Mouse (Mus musculus) limb, embryonic 10.5 days (tissue): Measurements from ENCODE around the gene Myo16. TPM values are rescaled to one million over a fixed set of nuclear protein-coding genes. Genes with fewer than 3 reads are reported as not detected.
A peak's percentile ranks its signal among the peaks of the same experiment; 100 is the strongest.

Source experiments
- DNase-seq: peaks from one replicate; pipeline ENCODE4 v3.0.0-alpha.2; 2017; ENCODE audit warnings: low spot score
- H3K27ac ChIP-seq: fragments of 300-500 bp; sonication (generic); 2 replicates; pipeline ENCODE4 v1.5.1; 2016; ENCODE audit warnings: mild to moderate bottlenecking
- H3K27me3 ChIP-seq: fragments of 300-500 bp; sonication (generic); 2 replicates; pipeline ENCODE4 v1.6.1; 2016; ENCODE audit warnings: low read depth, mild to moderate bottlenecking; ENCODE audit not compliant: poor library complexity, severe bottlenecking
- H3K36me3 ChIP-seq: fragments of 300-500 bp; sonication (generic); 2 replicates; pipeline ENCODE4 v1.6.1; 2016; ENCODE audit warnings: mild to moderate bottlenecking, moderate library complexity
- H3K4me1 ChIP-seq: fragments of 300-500 bp; sonication (generic); 2 replicates; pipeline ENCODE4 v1.6.1; 2016
- H3K4me3 ChIP-seq: fragments of 300-500 bp; sonication (generic); 2 replicates; pipeline ENCODE4 v1.5.1; 2016; ENCODE audit warnings: mild to moderate bottlenecking, moderate library complexity
- H3K9me3 ChIP-seq: fragments of 300-500 bp; sonication (generic); replicated peaks from 2 replicates; pipeline ENCODE4 v1.6.1; 2016; ENCODE audit warnings: mild to moderate bottlenecking
- WGBS: fragments of 180-500 bp; shearing (Covaris S2); methylation state at CpG from one replicate; pipeline ENCODE4 v1.1.7; 2016; 5-methylcytosine and 5-hydroxymethylcytosine counted together
- polyA plus RNA-seq: library from polyadenylated mRNA; unstranded; fragments of >200 nt; fragmentation: Nextera tagmentation; extraction: Ambion mirVana; gene quantifications from 2 replicates; pipeline ENCODE4 v1.2.1, GENCODE M21; 2016

The Myo16 gene
- polyA plus RNA-seq, 1 experiment from 2014 or later, result 0.20 TPM

DNA sequence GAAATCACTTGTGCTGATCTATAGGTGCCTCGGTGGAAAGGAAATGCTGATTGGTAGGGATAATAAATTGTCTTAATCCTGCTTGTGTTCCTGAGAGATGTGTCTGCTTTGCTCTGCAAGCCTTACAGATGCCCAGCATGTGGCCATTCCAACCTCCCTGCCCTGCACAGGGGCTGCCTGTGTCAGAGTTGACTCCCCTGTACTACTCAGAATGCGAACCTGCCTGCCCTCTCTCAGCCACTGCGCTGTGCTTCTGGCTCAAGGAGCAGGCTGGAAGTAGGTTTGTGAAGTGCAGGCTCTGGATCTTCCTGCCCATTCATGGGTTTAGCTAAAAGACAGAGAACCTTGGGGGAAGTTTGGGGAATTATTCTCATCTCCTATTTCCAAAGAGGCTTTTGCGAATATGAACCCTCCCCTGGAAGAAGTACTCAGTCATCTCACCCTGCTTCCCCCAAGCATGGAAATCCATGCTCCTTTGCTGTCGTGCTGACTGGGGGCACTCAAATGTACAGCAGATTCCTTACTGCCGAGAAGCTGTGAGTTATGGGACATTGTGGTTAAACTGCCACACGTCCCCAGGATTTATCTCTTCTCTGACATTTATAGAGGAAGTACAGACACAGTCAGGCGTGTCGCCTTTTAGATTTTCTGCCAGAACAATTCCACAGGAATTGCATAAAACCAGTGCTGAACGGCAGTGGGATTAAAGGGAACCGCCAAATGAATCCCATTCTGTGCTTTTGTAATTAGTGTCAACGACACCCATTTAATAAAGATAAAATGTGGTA lies 452.5 kb downstream of the Myo16 start:
- no peak for DNase-seq
- H3K27me3 ChIP-seq, result no peaks in the 10 kb centered on the region
- 18% methylated on average over 12 of the region's 12 CpGs for WGBS
- H3K4me1 ChIP-seq, result peaks cover 39% of the 10 kb centered on the region
- H3K4me3 ChIP-seq, result no peak overlapping the region
- no peaks in the 10 kb centered on the region for H3K36me3 ChIP-seq
- no peaks in the 10 kb centered on the region for H3K9me3 ChIP-seq
- H3K27ac ChIP-seq, result no peak overlapping the region

DNA sequence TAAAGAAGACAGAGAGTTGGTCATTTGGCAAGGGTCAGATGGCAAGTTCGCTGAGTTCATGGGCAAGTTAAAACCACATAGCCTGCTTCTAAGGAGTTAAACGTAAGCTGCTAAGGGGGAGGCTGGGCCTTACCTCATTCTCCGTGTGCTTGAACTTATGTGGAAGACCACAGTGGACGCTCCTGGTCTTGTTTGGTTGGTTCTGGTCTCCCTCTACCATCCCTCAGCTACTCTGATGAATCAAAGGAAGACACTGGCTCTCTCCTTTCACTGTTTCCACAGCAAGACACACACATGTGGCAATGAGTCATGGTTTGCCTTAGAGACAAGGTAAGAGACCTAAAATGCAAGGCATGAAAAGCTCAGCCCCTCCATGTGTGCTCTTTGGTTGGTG lies 453.1 kb downstream of the Myo16 start:
- Histone ChIP-seq H3K9me3 (no peaks in the 10 kb centered on the region), H3K4me3 (no peak overlapping the region), H3K36me3 (no peaks in the 10 kb centered on the region), H3K27ac (no peak overlapping the region), H3K4me1 (peaks cover 39% of the 10 kb centered on the region), H3K27me3 (no peaks in the 10 kb centered on the region)
- WGBS, result 13% methylated on average over 4 of the region's 4 CpGs
- no peak for DNase-seq

DNA sequence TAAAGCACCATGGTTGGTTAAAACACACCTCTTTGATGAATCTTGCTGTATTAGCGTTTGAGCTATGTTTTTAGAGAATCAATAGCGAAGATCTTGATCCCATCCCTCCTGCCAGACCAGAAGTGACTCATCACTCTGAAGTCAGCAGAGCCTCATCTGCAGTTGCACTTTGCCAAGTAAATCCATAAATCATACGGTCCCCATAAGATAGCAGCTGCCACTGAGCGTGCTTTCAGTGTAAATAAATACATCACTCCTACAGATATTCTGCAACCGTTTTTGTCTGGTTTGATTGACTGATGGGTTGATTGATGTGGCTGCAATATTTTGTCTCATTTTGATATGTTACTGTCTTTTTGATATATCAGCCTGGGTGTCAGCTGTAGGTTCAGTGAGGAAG lies 457.9 kb downstream of the Myo16 start:
- no peak overlapping the region for H3K4me3 ChIP-seq
- 82% methylated on average over 5 of the region's 5 CpGs for WGBS
- no peak overlapping the region for H3K27ac ChIP-seq
- H3K36me3 ChIP-seq, result no peaks in the 10 kb centered on the region
- no peaks in the 10 kb centered on the region for H3K9me3 ChIP-seq
- DNase-seq, result no peak
- H3K4me1 ChIP-seq, result peaks cover 7% of the 10 kb centered on the region
- no peaks in the 10 kb centered on the region for H3K27me3 ChIP-seq

DNA sequence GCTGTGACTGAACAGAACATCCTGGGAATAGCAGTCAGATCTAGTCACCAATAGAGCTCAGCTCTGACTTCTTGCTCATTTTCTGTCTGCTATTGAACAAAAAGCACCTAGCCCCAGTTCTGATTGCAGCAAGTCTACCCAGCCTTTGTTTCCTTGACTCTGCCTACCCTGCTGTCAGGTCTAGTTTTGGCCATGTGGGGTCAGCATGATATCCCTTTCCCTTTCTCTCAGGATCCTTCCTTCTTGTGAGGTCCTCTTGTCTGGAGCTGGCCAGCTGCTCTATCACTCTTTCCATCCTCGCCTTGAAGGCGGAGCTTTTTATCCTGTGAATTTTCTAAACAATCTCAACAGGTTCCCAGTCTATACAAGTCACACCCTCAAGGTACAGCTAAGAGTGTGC lies 459.7 kb downstream of the Myo16 start:
- 62% methylated on average over 2 of the region's 2 CpGs for WGBS
- H3K4me1 ChIP-seq, result no peaks in the 10 kb centered on the region
- no peak overlapping the region for H3K27ac ChIP-seq
- no peak for DNase-seq
- no peak overlapping the region for H3K4me3 ChIP-seq
- H3K9me3 ChIP-seq, result no peaks in the 10 kb centered on the region
- H3K27me3 ChIP-seq, result no peaks in the 10 kb centered on the region
- no peaks in the 10 kb centered on the region for H3K36me3 ChIP-seq

DNA sequence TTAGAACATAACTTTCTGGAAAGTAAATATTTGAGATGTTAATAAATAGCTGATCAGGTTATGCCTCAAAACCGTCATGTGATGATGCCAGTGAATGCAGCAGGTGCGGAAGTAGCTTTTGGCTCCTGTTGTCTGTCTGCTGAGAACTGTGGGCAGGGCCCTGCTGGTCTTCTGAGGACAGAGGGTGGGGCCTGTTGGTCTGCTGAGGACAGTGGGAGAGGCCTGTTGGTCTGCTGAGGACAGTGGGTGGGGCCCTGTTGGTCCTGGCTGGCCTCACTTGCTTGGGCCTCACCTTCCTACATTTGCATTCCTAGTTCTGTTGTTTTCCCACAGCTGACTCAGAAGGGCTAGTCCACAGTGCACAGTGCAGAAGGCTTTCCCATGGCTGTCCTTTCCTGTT lies 466.0 kb downstream of the Myo16 start:
- H3K4me3 ChIP-seq, result no peak overlapping the region
- WGBS, result 88% methylated on average over 2 of the region's 2 CpGs
- H3K27me3 ChIP-seq, result no peaks in the 10 kb centered on the region
- H3K27ac ChIP-seq, result no peak overlapping the region
- DNase-seq, result no peak
- no peaks in the 10 kb centered on the region for H3K9me3 ChIP-seq
- H3K4me1 ChIP-seq, result 0 out of 2 replicates have a peak, but pooled peaks cover 6% of the 10 kb centered on the region
- H3K36me3 ChIP-seq, result no peaks in the 10 kb centered on the region

DNA sequence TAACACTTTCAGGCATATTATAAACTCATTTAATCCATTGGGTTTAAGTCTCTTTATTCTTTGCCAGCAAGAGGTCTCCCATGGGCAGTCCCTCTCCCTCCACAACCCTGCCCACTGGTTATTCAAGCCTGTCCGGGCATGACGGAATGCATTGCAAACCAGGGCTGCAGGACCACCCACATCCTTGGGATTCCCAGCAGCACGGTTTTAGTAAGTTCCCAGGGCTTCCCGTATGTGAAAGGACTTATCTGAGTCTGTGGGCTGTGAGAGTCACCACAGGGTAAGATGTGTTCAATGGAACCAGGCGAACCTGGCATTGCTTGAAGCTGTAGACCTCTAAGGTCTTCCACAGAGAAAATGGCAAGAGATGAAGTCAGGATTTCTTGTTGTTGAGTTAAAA lies 471.6 kb downstream of the Myo16 start:
- H3K9me3 ChIP-seq, result no peaks in the 10 kb centered on the region
- 50% methylated on average over 5 of the region's 5 CpGs for WGBS
- no peak overlapping the region for H3K27ac ChIP-seq
- H3K4me3 ChIP-seq, result no peak overlapping the region
- H3K27me3 ChIP-seq, result no peaks in the 10 kb centered on the region
- DNase-seq, result no peak
- peaks cover 22% of the 10 kb centered on the region for H3K4me1 ChIP-seq
- no peaks in the 10 kb centered on the region for H3K36me3 ChIP-seq

DNA sequence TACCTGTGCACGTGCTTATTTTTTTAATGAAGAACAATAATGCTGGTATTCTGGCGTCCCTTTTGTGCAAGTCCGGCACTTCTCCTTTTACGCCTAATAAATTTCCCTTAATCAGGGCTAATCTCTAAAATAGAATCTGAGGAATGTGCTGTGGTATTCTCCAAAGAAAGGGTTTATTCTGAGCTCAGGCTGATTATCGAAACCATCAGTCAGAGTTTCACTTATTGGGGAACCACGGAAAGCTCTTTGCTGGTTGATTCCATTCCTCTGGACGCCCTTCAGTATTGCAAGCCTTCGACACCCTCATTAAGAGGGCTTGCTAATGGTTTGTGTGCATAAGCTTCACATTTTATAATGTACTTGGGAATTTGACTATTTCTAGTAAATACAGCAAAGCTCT lies 475.0 kb downstream of the Myo16 start:
- DNase-seq, result no peak
- H3K9me3 ChIP-seq, result no peaks in the 10 kb centered on the region
- no peak overlapping the region for H3K4me3 ChIP-seq
- WGBS, result 71% methylated on average over 8 of the region's 8 CpGs
- H3K4me1 ChIP-seq, result peaks cover 28% of the 10 kb centered on the region
- no peak overlapping the region for H3K27ac ChIP-seq
- H3K27me3 ChIP-seq, result no peaks in the 10 kb centered on the region
- no peaks in the 10 kb centered on the region for H3K36me3 ChIP-seq

DNA sequence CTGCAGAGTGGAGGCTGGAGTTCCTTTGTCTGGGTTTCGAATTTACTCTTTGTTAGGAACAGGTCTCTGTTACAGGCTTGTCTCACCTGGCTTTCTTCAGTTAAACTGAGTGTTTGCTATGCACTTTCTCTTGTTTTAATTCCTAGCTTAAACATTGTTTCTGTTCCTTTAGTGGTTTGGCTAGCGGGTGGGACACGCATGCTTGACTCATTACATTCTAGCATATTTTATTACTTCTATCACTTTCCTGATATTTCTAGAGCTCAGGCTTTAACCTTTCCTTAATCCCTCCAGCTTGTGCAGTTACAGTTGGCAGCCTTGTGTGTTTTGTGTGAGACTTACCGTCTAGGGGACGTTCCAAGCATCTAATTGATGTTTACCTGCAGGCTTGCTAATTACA lies 476.2 kb downstream of the Myo16 start:
- Histone ChIP-seq H3K4me3 (no peak overlapping the region), H3K27me3 (no peaks in the 10 kb centered on the region), H3K36me3 (no peaks in the 10 kb centered on the region), H3K27ac (peak overlapping the region; percentile 72), H3K9me3 (no peaks in the 10 kb centered on the region), H3K4me1 (peaks cover 40% of the 10 kb centered on the region)
- 64% methylated on average over 5 of the region's 5 CpGs for WGBS
- DNase-seq, result no peak

DNA sequence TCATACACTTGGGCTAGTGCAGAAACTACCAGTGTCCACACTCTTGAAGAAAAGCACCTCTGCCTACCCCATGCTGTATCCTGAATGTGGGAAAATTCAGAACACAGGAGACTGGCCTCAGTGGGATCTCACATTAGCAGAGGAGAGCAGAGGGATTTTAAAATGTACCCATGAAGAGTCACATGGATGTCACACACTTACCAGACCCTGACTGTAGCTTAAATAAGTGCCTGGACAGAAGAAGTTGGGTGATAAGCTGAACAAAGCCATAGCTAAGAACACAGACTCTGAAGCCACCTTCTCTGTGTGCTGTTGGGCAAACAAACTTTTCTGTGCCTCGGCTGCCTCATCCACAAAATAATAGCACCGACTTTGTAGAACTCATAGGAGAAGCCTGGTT lies 477.3 kb downstream of the Myo16 start:
- Histone ChIP-seq H3K36me3 (no peaks in the 10 kb centered on the region), H3K27me3 (no peaks in the 10 kb centered on the region), H3K4me3 (no peak overlapping the region), H3K27ac (no peak overlapping the region), H3K4me1 (peaks cover 40% of the 10 kb centered on the region), H3K9me3 (no peaks in the 10 kb centered on the region)
- DNase-seq, result no peak
- WGBS, result 96% methylated on average over 2 of the region's 2 CpGs

DNA sequence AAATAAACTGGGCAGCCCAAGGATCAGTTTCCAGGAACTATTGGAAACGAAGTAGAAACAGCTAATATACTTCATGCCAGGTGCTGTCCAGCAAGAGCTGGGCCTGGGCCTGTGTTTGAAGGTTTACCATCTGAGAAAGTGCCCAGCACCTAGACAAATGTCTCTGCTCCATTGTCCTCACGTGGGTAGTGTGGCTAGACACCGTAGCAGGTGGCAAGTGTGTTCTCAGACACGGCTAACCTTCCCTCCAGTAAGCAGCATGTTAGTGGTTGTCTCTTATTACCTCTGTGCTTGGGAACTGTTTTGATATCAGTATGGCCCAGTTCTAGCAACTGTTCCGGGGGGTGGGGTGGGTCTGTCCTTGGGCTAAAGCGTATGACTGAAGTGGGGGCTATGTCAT lies 478.9 kb downstream of the Myo16 start:
- H3K27ac ChIP-seq, result peak overlapping the region; percentile 42; the same call in 1 of the 2 replicates

DNA sequence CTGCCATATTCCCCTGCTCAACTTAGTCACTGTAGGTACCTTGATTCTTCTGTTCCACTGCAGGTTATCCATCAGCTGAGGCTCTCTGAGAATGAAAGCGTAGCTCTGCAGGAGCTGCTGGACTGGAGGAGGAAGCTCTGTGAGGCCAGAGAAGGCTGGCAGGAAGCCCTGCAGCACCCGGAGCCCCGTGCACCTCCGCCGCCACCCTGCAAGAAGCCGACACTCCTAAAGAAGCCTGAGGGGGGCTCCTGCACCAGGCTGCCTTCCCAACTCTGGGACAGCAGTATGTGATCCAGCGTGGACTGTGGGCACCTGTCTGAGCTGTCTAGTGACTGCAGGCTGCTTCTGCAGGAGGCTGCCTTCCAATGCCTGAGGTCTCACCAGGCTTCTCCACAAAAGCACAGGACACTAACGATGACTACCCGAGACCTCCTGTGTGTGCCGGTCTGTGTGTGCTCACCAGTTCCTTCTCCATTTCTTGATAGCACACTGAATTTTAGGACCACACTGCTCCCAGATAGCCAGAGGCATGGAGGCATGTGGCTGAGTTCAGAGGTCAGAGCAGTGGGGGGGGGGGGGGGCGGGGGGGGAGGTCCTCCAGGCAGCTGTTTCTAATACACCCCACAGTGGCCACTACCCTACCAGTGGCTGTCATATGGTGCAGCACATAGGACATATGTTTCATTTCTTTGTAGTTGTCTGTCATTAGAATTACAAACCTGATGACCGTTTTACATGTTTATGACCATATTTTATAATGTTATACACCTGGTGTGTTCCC lies 479.8 kb downstream of the Myo16 start:
- H3K27ac ChIP-seq, result peak overlapping the region; percentile 72
- 53% methylated on average over 11 of the region's 12 CpGs for WGBS
- DNase-seq, result peak; percentile 60
- peaks cover 42% of the 10 kb centered on the region for H3K4me1 ChIP-seq
- H3K36me3 ChIP-seq, result no peaks in the 10 kb centered on the region
- H3K9me3 ChIP-seq, result no peaks in the 10 kb centered on the region
- no peaks in the 10 kb centered on the region for H3K27me3 ChIP-seq
- peak overlapping the region; percentile 1; the same call in 1 of the 2 replicates for H3K4me3 ChIP-seq

More for the DNA sequence above, 478.9 kb downstream of the Myo16 start:
- Histone ChIP-seq H3K4me3 (no peak overlapping the region), H3K27me3 (no peaks in the 10 kb centered on the region), H3K36me3 (no peaks in the 10 kb centered on the region), H3K4me1 (peaks cover 43% of the 10 kb centered on the region), H3K9me3 (no peaks in the 10 kb centered on the region)
- DNase-seq, result no peak
- 89% methylated on average over 6 of the region's 6 CpGs for WGBS

DNA sequence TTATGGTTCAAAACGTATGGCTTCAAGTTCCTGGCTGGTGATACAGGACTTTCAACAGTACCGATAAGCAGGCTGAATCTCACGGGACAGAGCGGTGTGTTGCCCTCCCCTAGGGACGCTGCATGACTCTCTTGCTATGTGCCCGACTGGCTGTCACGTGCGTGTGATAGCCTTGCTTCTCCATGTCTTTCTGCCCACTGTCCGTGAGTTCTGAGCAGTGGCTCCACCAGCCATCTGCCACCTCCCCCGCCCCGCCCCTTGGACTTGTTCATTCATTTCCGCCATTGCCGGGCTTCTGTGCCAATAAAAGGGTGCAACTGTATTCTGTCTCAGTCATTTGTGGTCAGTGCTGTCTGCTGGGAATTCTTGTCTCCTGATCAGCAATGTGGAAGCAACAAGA lies 480.7 kb downstream of the Myo16 start:
- no peaks in the 10 kb centered on the region for H3K36me3 ChIP-seq
- 86% methylated on average over 13 of the region's 13 CpGs for WGBS
- no peak for DNase-seq
- H3K27ac ChIP-seq, result peak overlapping the region; percentile 67
- no peaks in the 10 kb centered on the region for H3K9me3 ChIP-seq
- H3K4me3 ChIP-seq, result no peak overlapping the region
- H3K4me1 ChIP-seq, result peaks cover 36% of the 10 kb centered on the region
- H3K27me3 ChIP-seq, result no peaks in the 10 kb centered on the region

DNA sequence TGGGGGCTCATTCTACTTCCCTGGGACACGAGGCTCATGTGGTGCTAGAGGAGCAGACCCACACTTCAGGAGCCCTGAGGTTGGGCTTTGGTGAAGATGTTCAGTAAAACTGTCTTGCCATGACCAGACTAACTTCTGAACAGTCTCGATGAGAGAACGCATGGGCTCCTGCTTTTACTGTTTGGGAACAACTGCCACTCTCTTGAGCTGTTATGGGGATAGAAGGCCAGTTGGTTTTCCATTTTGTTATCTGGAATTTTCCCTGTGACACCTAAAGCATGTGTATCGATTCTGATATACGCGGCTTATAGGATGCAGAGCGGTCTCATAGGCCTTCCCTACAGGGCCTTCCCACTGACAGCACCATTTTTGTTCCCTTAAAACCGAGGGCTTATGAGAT lies 485.2 kb downstream of the Myo16 start:
- Histone ChIP-seq H3K9me3 (no peaks in the 10 kb centered on the region), H3K27ac (no peak overlapping the region), H3K4me3 (no peak overlapping the region), H3K4me1 (peaks cover 16% of the 10 kb centered on the region), H3K36me3 (no peaks in the 10 kb centered on the region), H3K27me3 (no peaks in the 10 kb centered on the region)
- 95% methylated on average over 8 of the region's 8 CpGs for WGBS
- no peak for DNase-seq
